Mouse (Mus musculus) erythroblast, adult 5-6 weeks (primary cell): ENCODE data around the gene Pip4k2c. TPM values are rescaled to one million over a fixed set of nuclear protein-coding genes. Genes with fewer than 3 reads are reported as not detected.
"Not testable (repeated sequence)": the region's sequence is repeated elsewhere in the genome, so short reads cannot be mapped to it uniquely, and the experiment has no call there.

Source experiments
- ATAC-seq: replicated peaks from 2 replicates; pipeline ENCODE4 v1.8.0; 2016; ENCODE audit warnings: moderate number of reproducible peaks, mild to moderate bottlenecking, moderate TSS enrichment, inconsistent platforms; ENCODE audit not compliant: poor library complexity, low FRiP score, severe bottlenecking
- total RNA-seq, 2 experiments: library from RNA; stranded (forward) in 1 of 2; stranded (reverse) in 1 of 2; fragments of 150-400 nt in 1 of 2; fragments of 200-764, 138-1000 nt in 1 of 2; gene quantifications; 2 replicates each; pipeline versions ENCODE4 v1.2.3 to v1.2.4; 2015 to 2017; ENCODE audit warnings: low replicate concordance in 2 of 2

The Pip4k2c gene
- total RNA-seq, 2 experiments from 2014 or later = 13.3 to 19.6 TPM

DNA sequence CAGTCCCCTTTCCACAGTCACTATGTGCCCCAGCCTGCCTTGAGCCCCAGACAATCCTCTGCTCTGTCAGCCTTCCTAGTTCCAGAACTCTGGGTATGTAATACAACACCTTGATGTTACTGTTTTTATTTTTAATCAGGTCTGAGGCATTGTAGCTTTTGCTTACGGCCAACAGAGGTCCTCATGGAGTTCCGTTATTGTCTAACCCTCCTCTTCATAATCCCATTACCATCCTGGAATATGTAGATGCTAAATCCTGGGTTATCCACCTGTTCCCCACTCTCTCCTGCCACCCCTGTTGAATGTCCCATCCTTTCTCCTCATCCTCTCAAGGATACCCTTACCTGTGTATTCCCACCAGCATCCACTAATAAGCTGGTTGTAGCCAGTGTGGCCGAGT is 35.2 kb downstream of the Pip4k2c start:
- ATAC-seq = no peak

DNA sequence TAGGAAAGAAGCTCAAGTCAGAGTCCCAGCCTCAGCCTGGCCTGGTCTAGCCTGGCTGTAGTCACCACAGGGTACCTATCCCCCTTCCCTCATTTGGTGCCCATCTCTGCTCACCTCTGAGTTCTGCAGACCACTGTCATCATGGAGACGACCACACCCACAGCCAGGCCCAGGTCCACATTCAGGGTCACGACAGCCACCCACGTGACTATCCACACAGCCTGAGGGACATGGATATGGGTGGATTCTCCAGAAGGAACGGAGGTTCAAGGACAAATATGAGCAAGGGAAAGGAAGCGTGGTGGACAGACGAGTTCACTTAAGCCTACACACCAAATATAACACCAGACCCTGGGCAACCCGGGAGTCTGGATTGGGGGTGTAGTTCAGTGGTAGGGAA is 37.2 kb downstream of the Pip4k2c start:
- ATAC-seq = no peak

DNA sequence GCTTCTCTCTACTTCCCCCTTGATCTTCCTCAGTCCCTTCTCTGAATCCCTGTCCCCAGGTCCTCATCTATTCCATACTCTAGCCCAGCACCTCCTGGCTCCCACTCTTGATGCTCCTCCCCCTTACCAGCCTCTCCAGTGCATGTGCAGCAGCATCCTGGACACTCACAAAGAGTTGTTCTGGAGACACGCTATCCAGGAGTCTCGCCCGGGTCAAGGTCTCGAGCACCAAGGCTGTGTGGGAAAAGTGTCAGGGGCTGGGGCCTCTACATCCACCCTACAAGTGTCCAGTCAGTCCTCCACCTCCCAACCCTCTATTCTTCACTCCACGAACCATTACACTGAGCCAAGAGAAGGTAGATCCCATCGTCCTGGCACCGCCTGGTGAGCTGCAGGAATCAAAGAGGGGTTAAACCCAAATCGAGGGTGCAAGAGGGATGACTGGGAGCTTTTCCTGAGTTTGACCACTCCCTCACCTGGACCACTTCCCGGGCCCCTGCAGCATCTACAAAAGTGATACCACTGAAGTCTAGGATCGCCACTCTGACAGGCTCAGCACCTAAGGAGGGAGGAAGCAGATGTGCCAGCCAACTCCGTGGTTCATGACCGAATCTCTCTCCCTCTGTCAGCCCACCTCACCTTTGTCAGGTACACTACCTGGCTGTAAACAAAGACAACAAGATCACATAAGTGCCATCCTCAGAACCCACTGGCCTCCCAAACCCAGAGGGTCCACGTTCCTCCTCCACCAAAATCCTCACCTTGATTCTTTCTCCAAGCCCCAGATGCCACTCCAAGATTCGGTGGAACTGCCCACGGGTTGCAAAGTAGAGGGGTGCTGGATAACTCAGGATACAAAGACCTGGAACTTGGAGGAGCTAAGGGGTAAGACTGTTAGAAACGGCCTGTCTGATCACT is 38.0 kb downstream of the Pip4k2c start:
- ATAC-seq = no peak

DNA sequence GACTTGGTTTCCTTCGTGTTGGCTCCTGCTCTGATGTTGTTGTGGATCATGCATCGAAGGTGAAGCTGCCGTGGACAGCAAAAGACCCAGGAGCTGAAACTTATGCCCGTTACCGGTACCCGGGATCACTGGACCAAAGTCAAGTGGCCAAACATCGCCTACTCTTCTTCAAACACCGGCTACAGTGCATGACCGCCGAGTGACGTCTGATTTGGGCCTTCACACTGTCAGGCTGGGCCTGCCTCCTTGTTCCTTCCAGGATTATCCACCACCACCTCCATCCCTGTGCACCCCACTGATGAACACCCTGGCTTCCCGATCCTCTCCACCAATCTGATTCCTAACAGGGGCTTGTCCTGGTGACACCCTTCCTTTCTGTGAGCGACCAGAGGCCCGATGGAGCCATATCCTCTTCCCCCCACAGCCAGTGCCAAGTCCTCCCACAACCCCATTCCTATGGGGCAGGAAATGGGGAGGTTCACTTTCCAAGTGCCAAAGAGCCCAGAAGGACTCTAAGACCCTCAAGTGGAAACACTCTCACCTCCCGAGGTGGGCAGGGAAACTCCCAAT is 39.7 kb downstream of the Pip4k2c start:
- ATAC-seq = no peak

DNA sequence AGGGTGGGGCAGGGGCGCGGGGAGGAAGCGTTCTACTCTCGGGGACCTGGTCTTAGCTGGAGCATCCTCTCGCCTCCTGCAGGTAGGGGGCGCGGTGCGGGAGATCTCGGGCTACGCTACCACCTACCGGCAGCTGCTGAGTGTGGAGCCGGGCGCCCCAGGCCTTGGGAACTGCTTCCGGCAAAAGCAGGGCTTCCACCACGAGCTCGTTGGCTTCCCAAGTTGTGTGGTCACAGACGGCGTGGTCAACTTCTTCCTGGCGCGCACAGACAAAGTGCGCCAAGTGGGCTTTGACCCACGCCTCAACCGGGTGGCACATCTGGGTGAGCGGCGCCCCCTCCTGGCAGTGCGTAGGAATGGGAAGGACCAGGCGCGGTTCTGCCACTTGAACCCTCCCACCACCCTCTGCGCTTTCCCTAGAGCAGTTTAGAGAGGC is 40.5 kb downstream of the Pip4k2c start:
- peak; percentile 88 for ATAC-seq

DNA sequence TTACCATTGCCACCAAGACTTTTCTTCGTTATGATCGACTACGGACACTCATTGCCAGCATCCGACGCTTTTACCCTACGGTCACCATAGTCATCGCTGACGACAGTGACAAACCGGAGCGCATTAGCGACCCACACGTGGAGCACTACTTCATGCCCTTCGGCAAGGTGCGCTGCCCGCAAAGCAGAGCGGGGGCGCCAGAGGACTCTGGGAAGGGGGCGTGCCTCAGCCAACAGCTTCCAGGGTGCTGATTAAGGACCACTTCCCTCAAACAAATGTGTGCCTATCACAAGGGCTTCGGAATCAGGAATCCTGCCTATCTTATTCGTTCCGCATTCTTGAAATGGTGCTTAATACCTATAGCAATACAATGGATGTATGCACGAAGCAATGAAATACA is 41.4 kb downstream of the Pip4k2c start:
- no peak for ATAC-seq

DNA sequence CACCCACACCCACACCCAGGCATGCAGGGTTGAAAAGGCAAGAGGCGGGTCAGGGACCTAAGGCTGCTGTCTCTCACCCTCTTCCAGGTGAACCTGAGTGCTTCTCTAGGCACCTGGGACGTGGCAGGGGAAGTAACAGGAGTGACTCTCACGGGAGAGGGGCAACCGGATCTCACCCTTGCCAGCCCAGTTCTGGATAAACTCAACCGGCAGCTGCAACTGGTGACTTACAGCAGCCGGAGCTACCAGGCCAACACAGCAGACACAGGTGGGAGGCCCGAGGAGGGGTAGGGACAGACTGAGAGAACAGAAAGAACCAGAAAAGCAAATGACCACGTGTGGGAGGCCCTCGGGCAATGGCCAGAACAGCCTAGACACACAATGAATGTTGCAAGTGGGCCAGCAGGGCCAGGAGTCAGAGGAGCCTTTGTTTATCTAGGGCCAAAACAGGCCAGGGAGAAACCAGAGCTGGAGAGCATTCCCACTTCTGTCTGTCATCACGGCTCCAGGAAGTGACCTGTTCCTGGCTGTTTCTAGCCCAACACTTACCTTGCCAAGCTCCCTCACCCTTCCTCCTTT is 43.7 kb downstream of the Pip4k2c start:
- no peak for ATAC-seq

DNA sequence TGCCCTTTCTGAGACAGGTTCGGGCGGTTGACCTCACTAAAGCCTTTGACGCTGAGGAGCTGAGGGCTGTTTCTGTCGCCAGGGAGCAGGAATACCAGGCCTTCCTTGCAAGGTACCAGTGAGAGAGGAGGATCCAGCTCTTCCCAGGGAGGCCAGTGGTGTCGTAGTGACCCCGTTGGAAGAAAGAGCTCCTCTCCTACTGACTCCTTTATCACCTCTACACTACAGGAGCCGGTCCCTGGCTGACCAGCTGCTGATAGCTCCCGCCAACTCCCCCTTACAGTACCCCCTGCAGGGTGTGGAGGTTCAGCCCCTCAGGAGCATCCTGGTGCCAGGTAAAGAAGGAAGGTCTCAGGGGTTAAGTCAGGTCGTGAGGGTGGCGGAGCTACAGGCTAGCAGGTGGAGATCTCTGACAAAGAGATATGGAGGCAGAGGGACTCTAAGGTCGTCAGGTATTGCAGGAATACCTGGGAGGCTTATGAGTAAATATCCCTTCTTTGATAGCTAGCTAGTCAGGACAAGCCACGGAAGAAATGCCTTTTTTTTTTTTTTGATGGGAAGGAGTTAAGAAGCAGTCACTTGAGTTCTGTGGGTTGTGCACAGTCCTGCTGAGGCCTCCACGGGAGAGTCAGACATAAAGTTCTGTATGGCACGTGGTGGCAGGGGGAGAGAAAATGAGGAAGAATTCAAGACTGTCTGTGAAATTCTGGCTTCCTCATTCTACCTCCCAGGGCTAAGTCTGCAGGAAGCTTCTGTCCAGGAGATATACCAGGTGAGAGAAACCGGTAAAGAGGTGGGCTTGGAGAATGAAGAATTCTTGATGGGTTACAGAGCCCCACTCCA is 44.4 kb downstream of the Pip4k2c start:
- ATAC-seq = no peak

DNA sequence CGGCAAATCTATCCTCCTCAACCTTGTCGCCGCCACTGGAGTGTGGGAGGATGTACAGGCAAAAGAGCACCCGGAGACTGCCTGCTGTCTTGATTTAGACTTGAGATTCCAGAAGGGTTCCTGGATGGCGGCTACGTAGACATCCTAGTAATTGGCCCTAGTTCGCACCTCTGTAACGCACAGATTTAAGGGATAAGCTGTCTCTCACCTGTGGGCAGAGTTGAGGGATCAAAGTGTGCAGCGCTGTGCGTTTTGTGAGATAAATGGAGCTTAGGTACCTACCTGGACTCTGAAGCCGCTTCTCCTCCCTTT is 45.0 kb downstream of the Pip4k2c start:
- no peak for ATAC-seq

DNA sequence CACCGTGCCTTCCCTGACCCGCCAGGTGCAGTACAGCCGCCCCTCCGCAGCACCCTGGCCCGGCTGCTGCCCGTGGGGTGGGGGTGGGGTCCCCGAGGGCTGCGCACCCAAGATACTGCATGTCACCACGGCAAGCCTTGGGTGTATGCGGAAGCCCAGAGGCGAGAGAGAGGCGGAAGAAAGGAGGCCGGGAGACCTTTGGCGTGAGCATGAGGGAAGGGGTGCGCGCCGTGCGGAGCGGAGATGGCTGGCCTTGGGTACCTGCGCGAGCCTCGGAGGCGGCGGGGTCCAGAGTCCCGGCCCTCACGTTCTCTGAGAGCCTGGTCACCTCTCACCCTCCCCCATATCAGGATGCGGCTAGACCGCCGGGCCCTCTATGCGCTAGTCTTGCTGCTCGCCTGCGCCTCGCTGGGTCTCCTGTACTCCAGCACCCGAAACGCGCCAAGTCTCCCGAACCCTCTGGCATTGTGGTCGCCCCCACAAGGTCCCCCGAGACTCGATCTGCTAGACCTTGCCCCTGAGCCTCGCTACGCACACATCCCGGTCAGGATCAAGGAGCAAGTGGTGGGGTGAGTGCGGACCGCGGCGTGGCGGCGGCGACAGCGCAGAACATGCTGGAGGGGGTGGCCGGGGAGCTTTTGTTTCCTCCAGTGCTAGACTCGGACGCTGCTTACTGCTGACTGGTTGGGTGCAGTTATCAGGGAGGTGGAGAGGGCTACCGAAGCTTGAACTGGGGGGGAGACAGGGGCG is 45.6 kb downstream of the Pip4k2c start:
- ATAC-seq = no peak

DNA sequence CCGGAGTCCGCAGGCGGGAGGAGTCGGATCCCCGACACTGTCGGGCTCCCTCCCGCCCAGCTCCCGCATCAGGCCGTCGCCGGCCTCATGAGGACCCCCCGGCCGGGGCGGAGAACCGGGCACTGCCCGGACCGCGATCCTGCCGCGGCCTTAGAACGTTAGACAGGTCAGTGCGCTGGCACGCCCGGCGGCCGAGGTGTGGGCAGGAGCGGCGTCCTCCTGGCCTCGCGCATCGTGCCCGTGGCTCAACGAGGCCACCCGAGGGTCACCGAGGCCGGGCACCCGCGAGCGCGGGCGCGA is 46.1 kb downstream of the Pip4k2c start:
- ATAC-seq = no peak

DNA sequence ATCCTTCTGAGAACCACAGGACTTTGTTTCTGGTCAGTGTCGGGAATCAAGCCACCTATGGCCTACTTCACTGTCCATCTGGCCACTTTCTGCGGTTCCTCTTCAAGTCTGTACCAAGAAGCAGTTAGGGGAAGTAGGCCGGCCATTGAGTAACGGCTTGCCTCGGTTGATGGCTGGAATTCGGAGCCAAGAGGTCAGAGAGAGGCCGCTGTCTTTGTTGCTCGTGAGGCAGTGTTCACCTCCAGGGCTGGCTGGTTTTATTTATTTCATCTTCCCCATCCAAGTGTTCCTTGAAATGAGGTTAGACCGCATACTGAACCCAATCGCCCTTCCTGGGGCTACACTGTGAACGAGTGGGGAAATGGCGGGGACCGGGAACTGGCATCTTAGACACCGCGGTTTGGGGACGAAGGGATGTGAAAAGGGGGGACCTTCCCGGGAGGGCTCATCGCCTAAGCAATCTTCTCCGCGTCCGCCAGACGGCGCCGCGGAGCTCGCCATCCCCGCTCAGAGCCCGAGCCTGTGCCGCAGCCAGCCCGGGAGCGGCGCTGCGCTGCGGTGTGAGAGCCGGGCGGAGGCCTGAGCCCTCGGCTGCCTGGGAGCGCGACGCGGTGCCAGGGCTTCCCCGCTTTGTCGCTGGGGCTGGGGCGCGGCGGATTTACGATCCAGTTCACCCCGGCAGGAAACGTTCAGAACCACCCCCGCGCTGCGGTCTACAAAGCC is 46.6 kb downstream of the Pip4k2c start, which contains the start of gene B4galnt1:
B4galnt1 (plus strand) TSS at position 595 of the 723 bp plus-strand sequence.
- peak; percentile 94 for ATAC-seq

DNA sequence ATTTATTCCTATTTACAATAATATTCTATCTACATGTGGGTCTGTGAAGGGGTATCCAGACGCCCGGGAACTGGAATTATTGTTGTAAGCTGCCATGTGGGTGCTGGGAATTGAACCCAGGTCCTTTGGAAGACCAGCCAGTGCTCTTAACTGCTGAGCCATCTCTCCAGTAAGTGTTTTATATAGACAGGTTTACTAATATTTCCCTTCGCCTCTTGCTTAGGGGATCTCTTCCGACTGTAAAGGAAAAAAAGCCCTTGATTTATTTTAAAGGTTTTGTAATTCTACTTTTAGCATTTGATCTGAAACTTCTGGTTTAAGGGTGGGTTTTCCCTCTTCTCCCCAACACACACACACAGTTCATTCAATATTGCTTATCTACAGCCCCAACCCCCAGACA is 47.2 kb downstream of the Pip4k2c start:
- no peak for ATAC-seq

DNA sequence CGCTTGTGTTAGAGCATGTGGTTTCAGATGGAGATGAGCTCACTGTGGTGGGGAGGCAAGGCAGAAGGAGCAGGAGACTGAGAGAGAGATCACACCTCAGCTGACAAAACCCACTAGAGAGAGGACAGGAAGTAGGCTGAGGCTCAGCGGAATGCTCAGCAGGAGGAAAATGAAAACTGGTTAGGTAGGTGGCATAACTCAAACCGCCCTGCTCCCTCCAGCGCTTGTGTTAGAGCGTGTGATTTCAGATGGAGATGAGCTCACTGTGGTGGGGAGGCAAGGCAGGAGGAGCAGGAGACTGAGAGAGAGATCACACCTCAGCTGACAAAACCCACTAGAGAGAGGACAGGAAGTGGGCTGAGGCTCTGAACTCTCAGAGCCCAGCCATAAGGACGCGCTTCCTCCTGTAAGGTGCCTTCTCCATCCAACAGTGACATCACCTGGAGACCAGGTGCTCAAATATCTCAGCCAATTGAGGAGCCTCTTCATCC is 48.6 kb downstream of the Pip4k2c start:
- not testable (repeated sequence) for ATAC-seq

DNA sequence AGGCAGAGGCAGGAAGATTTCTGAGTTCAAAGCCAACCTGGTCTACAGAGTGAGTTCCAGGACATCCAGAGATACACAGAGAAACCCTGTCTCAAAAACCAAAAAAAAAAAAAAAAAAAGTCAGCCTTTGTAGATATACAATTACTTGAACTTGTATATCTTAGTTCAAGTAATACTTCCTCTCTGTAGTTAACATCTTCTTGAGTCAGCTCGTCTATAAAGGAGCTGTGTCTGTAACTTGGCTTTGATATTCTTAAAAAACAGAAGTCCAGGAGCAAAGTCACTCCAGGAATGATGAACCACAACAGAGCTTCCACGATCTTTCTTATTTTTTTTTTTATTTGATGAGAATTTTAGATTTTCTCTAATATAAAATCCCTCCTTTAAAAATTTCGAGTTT is 50.7 kb downstream of the Pip4k2c start:
- ATAC-seq = no peak

DNA sequence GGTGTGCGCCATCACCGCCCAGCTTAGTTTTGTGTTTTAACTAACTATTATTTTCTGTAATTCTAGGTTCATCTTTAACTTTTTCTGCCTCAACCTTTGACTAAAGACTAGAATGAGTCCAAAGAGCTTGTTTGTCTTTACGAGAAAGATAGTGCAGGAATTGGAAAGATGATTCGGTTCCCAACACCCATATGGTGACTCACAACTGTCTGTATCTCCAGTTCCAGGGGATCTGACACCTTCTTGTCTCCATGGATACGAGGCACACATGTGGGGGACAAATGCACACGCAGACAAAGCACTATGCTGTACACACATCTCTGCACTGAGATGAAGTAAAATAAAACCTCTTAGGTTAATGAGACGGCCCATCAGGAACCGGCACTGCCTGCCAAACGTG is 51.3 kb downstream of the Pip4k2c start:
- ATAC-seq = no peak

DNA sequence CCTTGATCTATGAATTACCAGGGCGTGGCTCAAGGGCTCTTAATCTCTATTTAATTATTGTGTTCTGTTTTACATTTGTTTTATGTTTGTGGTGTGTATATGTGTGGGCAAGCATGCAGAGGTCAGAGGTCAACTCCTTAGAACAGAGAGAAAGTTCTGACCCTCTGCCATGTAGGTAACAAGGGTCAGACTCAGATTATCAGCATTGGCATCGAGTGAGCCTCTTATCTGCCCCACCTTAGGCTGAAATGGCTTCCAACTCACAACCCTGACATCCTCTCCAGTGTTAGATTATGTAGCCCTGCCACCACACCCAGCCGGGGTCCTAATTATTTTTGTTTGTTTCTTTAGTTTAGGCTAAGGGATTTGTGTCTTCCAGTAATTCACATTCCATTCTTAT is 52.9 kb downstream of the Pip4k2c start:
- no peak for ATAC-seq

DNA sequence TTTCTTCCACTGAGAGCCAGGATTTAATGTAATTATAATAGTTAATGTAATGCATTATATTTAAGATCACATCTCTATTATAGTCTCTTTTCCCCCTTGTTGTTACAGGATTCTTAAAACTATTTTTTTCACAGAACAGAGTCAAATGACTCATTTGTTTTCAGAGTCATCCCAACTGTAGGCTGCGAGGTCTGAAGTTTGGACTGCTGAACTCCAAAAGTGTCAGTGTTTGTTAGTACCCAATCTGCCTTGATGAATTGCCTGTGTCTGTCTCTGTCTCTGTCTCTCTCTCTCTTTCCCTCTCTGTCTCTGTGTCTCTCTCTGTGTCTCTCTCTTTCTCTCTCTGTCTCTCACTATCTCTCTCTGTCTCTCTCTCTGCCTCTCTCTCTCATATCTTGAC is 54.9 kb downstream of the Pip4k2c start:
- no peak for ATAC-seq

DNA sequence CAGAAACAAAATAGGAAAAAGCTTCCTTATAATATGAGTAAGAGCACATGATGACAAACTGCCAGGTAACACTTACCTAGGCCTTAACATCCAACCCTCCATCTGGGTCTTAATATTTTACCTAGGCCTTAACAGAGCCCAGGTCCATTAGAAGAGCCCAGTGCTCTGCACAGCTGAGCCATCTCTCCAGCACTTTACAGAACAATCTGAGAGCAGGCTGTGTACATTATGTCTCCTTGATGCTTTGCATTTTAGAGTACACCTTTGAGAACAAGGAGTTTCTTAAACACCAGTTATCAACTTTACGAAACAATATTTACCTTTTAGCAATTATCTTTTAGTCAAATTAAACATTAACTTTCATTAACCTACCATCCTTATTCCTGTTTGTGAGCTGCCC is 55.3 kb downstream of the Pip4k2c start:
- no peak for ATAC-seq
